Mouse (Mus musculus) lung, postnatal 36 days (tissue): ENCODE measurements around the gene Gpr65.

Experiments
- DNase-seq: peaks from one replicate; pipeline ENCODE4 v3.0.0; 2022; ENCODE audit warnings: mixed read lengths

Gpr65 gene

DNA sequence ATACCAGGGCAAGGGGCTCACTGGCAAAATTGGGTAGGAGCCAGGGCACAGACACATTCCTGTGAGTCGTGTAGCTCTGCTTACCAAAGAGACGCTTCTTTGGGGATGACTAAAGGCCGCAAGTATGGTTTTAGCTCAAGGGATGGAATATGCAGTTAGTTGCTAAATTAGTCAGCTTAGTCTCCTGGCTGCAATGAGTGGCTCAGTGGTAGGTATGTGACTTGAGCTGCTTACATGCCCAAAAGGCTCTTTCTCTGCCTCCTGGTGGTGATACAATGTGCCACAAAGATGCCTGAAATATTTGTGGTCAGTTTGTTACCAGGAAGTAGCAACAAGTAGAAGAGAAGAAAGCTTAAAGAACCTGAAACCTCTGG lies 15.0 kb downstream of the Gpr65 start:
- DNase-seq, result peak; percentile 55

DNA sequence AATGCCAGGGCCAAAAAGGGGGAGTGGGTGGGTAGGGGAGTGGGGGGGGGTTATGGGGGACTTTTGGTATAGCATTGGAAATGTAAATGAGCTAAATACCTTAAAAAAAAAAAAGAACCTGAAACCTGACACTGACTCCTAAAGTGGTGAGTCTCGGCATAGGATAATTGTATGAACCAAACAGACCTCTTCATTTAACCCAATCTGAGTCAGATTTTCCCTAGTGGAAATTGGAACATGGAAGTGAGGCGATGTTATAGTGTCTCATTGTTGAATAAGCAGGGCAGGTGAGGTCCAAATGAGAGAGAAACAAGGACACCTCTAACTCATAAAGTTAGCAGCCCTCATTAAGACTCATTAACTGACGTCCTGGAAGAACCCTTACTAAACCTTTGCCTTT lies 16.0 kb downstream of the Gpr65 start:
- no peak for DNase-seq

DNA sequence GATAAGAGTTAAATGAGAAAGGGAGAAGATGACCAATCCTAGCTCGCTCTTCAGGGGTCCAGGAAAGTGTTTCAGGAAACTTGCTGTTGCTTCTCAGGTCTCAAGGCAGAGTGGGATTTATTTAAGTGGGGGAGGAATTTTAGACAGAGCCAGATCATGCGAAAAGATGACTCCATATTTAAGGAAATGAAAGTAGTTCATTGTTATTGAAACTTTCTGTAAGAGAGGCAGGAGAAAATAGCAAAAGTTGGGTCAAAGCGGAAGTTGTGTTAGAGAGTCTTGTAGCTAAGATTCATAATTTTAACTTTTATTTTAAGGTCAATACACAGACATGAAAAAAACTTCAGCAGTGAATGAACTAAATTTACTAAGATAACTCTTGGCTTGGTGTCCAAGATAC lies 22.0 kb downstream of the Gpr65 start:
- DNase-seq, result no peak

DNA sequence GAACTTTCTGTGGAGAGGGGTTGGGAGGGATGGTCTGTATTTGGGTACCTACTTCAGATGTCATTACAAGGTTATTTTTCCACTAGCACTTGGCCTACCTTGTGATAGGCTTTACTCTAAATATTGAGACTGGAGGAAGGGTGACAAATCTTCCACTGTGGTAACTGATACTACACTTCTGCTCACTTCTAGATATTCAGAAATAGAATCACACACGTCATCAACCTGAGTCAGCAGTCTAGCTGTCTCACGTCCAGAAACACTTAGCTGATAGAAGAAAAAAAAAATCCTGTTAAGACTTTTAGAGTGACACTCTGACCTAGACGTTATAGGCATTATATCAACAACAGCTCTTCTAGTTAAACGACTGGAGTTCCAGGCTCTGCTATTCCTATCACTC lies 23.8 kb downstream of the Gpr65 start:
- DNase-seq, result no peak

DNA sequence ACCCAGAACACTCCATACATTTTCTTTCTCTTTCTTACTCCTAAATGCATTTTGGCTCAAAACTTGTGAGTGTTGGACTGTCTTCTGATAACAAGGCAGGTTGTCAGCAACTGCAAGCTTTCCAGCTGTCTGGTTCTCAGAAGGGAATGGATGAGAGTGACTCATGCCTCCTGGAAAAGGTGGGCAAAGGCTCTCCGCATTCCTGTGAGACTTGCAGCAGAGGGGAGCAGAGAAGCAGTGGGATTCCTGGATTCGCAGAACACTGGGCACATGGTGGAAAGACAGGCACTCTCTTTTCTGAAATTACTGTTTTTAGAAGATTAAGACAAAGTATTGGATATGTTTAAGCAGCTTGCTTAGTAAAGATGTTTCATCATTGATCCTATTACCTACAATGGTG lies 25.8 kb downstream of the Gpr65 start:
- DNase-seq, result no peak

DNA sequence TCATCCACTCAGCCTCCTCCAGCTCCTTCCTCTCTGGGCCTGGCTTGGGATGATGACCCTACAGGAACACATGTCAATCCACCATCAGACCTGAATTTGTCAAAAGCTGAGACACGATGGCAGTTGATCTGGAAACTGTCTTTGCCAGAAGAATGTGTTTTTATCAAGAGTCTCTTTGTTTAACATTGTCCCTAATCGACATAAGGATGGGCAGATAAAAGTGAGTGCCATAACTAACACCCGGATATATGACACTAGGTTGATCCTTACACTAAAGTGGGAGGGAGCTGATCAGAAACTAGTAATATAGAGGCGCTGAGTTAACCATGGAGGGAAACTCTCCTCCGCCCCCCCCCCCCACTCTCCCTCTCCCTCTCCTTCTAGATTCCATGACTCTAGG lies 33.5 kb downstream of the Gpr65 start:
- DNase-seq, result no peak

DNA sequence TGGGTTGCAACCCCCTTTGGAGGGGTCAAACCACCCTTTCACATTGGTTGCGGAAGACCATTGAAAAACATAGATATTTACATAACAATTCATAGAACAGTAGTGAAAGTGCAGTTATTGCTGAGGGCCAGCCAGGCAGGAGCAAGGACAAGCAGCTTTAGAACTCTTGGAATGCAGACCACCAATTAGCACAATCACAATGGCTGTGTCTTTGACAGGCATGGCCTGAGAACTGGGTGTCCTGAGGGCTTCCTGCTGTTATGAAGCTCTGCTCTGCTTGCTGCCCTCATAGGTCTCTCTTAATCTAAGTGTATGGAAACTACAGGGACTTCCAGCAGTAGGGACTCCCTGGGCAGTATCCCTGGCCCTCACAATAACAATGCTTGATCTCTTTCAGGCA lies 34.6 kb downstream of the Gpr65 start:
- DNase-seq, result no peak

DNA sequence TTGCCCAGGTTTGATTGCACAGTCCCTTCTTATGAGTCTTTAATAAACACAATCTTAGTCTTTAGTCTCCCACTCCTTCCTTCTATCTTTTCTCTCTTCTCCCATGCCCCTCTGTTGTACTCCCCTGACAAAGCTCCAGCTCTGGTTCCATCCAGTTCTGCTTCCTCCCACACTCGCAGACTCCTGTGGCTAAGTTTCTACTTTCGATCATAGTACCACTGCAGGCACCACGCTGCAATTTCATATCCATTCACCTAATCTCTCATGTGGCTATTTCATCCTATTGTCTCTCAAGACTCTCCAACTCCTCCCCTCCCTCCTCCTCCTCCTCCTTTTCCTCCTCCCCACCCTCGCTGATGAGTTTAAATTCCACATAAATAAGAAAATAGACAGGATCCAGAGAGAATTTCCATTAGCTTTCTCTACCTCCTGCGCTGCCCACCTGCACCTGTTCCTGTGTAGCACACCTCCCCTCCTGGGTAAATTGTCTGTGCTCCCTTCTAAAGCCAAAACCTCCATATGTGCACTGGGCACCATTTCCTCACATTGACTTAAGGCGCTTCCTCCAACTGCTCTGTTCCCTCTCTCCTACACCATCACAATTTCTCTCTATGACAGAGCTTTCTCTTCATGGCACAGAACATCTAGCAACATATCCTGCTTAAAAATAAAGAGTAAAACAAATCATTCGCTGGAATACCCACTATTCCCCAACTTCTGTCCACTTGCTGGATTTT lies 38.9 kb downstream of the Gpr65 start:
- DNase-seq, result no peak

DNA sequence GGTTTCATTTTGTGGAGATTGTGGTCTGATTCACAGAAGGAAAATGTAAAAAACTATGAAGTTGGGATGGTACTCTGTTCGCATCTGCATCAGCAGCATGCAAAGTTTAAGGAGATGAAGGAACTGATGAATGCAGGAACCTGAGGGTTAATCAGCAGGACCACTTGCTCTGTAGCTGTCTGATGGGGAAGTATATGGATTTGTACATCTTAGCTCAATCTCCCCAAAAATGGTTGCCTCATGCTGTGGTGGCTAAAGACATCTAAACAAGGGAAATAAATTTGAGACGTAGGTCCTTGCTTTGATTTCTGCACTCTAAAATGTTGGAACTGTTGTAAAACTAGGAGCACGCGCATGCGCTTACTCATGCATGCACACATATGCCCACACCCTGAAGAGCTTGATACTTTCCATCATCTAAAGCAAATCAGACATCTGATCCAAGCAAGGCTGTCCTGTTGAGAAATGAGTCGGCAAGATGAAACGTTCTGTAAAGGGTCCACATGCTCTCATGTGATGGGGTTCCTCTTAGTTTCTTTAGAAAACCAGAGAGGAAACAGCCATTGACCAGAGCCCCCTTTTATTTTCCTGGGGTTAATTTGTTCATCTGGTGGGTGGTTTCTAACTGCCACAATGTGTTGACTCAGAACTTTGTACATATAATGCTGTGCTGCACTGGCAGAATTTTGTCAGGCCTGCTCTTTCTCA lies 43.1 kb downstream of the Gpr65 start:
- DNase-seq, result no peak

DNA sequence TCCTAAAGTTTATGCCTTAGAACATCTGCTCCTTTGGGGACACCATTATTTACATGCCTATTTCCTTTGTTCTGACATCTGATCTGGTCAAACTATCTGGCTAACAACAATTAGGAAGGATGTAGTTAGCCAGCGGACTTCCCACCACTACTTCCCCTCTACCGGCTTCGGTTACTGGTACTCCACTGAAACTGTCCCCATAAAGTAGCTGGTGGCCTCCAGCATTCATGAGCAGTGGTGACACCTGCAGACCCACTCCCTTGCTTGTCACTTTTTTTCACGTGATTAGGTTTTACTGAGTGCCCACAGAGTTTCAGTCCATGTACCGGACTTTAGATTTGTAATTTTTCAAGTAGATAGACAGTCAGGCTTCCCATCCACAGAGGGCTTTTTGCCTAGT lies 47.5 kb downstream of the Gpr65 start:
- no peak for DNase-seq

DNA sequence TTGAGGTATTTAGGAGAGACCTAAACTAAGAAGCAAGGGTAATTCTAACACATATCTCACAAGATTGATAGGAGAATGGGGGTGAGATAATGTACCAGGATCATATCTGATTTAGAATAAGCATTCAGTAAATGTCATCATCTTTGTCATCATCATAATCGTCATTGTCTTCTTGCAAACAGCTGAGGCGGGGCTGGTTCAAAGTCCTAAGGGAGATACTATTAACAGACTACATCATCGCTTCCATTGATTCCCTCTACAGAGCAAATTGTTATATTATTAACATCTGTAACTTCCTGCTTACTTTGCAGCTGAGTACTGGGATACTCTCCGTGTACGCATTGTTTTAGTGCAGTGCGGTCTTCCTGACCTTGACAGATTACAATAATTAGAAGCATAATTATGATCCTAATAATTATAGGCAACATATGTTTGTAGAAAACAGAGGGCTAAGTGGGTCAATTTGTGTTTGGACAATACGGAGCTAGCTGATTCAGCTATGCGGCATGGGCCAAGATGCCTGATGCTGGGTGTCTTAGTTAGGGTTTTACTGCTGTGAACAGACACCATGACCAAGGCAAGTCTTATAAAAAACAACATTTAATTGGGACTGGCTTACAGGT lies 49.4 kb downstream of the Gpr65 start:
- no peak for DNase-seq

DNA sequence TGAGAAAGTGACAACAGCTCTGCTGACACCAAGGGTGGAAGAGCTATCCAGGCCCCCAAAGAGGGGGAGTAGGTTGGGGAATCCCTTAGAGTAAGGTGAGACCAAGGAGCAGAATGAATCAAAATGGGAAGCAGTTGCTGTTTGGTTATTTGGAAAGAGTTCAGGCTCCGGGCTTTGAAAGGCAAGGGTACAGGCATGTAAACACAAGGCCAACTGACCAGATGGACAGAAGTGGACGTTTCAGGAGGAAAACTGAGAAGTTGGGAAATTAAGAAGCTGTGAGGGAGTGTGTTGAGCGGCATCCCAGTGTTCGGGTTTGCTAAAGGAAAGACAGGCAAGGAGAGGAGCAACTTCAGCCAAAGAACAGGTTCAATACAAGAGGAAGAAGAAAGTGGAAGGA lies 54.0 kb downstream of the Gpr65 start:
- DNase-seq, result no peak

DNA sequence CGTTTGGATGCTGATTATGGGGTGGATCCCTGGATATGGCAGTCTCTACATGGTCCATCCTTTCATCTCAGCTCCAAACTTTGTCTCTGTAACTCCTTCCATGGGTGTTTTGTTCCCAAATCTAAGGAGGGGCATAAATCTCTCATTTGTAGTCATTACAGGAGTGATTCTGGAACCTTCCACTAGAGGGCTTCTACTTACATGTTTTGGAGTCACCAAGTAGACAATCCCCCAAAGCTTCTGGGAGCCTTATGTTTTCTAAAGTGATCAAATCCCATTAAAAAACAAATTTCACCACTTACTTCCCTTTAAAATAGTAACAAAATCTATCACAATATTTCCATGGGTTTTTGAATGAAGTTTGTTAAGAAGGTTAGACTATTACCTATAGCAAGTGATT lies 55.7 kb downstream of the Gpr65 start:
- peak; percentile 49 for DNase-seq
